Mouse (Mus musculus) cerebellum, adult 9-11 months (tissue): ENCODE data around the gene Esp24.
"Not testable (repeated sequence)": the region's sequence is repeated elsewhere in the genome, so short reads cannot be mapped to it uniquely, and the experiment has no call there.

Source experiments
- DNase-seq: peaks from one replicate; pipeline ENCODE4 v3.0.0; 2022

The Esp24 gene

GRCm38 (mm10) chr17:39036395-39036794 is at the start of gene Esp24:
Gene Esp24, plus strand, starts transcription at chr17:39036695.
- not testable (repeated sequence) for DNase-seq

GRCm38 (mm10) chr17:39009846-39010245 is 26.6 kb upstream of the Esp24 start:
- DNase-seq: no peak

- DNase-seq: no peak
Measured at GRCm38 (mm10) chr17:39010675-39011638, 25.5 kb upstream of the Esp24 start.

GRCm38 (mm10) chr17:39017184-39017583 is 19.3 kb upstream of the Esp24 start:
- no peak for DNase-seq

- DNase-seq: no peak
Measured at GRCm38 (mm10) chr17:39043241-39043640, 6.7 kb downstream of the Esp24 start, which contains the start of gene Gm21903. Gene Gm21903, minus strand, starts transcription at chr17:39043341.

GRCm38 (mm10) chr17:39063641-39064040 is 27.1 kb downstream of the Esp24 start:
- DNase-seq: no peak

- no peak for DNase-seq
Measured at GRCm38 (mm10) chr17:39076937-39077336, 40.4 kb downstream of the Esp24 start, which contains the start of gene Esp23. Gene Esp23, minus strand, starts transcription at chr17:39077037.
